Mouse (Mus musculus) midbrain, embryonic 13.5 days (tissue): Measurements from ENCODE around the gene Lrrn2. TPM values are rescaled to one million over a fixed set of nuclear protein-coding genes. Genes with fewer than 3 reads are reported as not detected.
A peak's percentile ranks its signal among the peaks of the same experiment; 100 is the strongest.

Experiments
- ATAC-seq: fragments of 200-750 bp; cut with Nextera tagmentation; 2 replicates; pipeline ENCODE4 v1.8.0; 2017; ENCODE audit warnings: mild to moderate bottlenecking, moderate TSS enrichment, moderate library complexity
- H3K27ac ChIP-seq: fragments of 300-500 bp; sonication (generic); 2 replicates; pipeline ENCODE4 v1.5.1; 2015; ENCODE audit warnings: inconsistent platforms, mild to moderate bottlenecking, moderate library complexity
- H3K27me3 ChIP-seq: fragments of 300-500 bp; sonication (generic); 2 replicates; pipeline ENCODE4 v1.6.1; 2015; ENCODE audit warnings: mild to moderate bottlenecking, inconsistent platforms
- H3K36me3 ChIP-seq: fragments of 300-500 bp; sonication (generic); 2 replicates; pipeline ENCODE4 v1.6.1; 2015; ENCODE audit warnings: mild to moderate bottlenecking, inconsistent platforms
- H3K4me1 ChIP-seq: fragments of 300-500 bp; sonication (generic); replicated peaks from 2 replicates; pipeline ENCODE4 v1.6.1; 2015; ENCODE audit warnings: inconsistent platforms
- H3K4me2 ChIP-seq: fragments of 300-500 bp; sonication (generic); replicated peaks from 2 replicates; pipeline ENCODE4 v1.6.1; 2015; ENCODE audit warnings: moderate library complexity, mild to moderate bottlenecking, inconsistent platforms
- H3K4me3 ChIP-seq: fragments of 300-500 bp; sonication (generic); replicated peaks from 2 replicates; pipeline ENCODE4 v1.5.1; 2015; ENCODE audit warnings: mild to moderate bottlenecking, inconsistent platforms
- H3K9ac ChIP-seq: fragments of 300-500 bp; sonication (generic); replicated peaks from 2 replicates; pipeline ENCODE4 v1.6.1; 2015; ENCODE audit warnings: mild to moderate bottlenecking, inconsistent platforms
- H3K9me3 ChIP-seq: fragments of 300-500 bp; sonication (generic); 2 replicates; pipeline ENCODE4 v1.6.1; 2016; ENCODE audit warnings: mild to moderate bottlenecking, inconsistent platforms
- WGBS: fragments of 180-500 bp; shearing (Covaris S2); methylation state at CpG from one replicate; pipeline ENCODE4 v1.1.7; 2015; 5-methylcytosine and 5-hydroxymethylcytosine counted together
- polyA plus RNA-seq: library from polyadenylated mRNA; unstranded; fragments of >200 nt; fragmentation: Nextera tagmentation; extraction: Ambion mirVana; gene quantifications from 2 replicates; pipeline ENCODE4 v1.2.1, GENCODE M21; 2015

Lrrn2 gene
- polyA plus RNA-seq, 1 experiment from 2014 or later = 30.3 TPM

GRCm38 (mm10) chr1:132915849-132916493 lies 35.9 kb downstream of the Lrrn2 start:
- peak; percentile 46 for ATAC-seq
- Histone ChIP-seq H3K27ac (no peak overlapping the region), H3K4me3 (no peak overlapping the region), H3K36me3 (0 out of 2 replicates have a peak, but pooled peaks cover 2% of the 10 kb centered on the region), H3K9me3 (no peaks in the 10 kb centered on the region), H3K27me3 (no peaks in the 10 kb centered on the region), H3K4me1 (peaks cover 56% of the 10 kb centered on the region), H3K4me2 (no peak overlapping the region), H3K9ac (no peak overlapping the region)
- 45% methylated on average over 6 of the region's 6 CpGs for WGBS

- 0 out of 2 replicates have a peak, but pooled peaks cover 2% of the 10 kb centered on the region for H3K36me3 ChIP-seq
- H3K9me3 ChIP-seq = no peaks in the 10 kb centered on the region
- no peak overlapping the region for H3K4me3 ChIP-seq
- H3K27ac ChIP-seq = peak overlapping the region; percentile 72
- H3K27me3 ChIP-seq = no peaks in the 10 kb centered on the region
- no peak for ATAC-seq
- 11% methylated on average over 8 of the region's 8 CpGs for WGBS
- H3K4me2 ChIP-seq = no peak overlapping the region
- no peak overlapping the region for H3K9ac ChIP-seq
- H3K4me1 ChIP-seq = peaks cover 63% of the 10 kb centered on the region
These were observed 37.5 kb downstream of the Lrrn2 start for GRCm38 (mm10) chr1:132917554-132917953.

GRCm38 (mm10) chr1:132918117-132918680 lies 38.1 kb downstream of the Lrrn2 start:
- no peak for ATAC-seq
- Histone ChIP-seq H3K27ac (peak overlapping the region; percentile 72), H3K9me3 (no peaks in the 10 kb centered on the region), H3K27me3 (no peaks in the 10 kb centered on the region), H3K9ac (peak overlapping the region; percentile 25; the same call in 1 of the 2 replicates), H3K4me1 (peaks cover 64% of the 10 kb centered on the region), H3K4me2 (no peak overlapping the region), H3K36me3 (0 out of 2 replicates have a peak, but pooled peaks cover 2% of the 10 kb centered on the region), H3K4me3 (no peak overlapping the region)
- WGBS = 18% methylated on average over 10 of the region's 10 CpGs

DNA sequence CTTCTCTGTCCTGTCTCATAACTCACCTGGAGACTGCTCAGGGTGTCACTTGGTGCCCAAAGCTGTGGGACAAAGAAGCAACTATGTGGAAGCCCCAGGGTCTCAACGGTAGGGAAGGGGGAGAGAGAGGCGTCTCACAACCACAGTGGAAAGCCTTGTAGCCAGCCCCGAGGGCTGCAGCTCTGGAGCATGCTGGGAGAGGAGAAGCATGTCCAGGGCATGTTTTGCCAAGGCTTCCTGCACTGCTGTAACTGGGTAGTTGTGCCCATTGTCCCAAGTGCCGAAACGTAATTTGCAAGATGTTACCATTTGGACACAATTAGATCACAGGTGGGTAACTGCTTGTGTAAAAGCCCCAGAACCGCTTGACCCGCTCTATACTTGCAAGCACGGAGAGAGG lies 39.2 kb downstream of the Lrrn2 start:
- no peaks in the 10 kb centered on the region for H3K9me3 ChIP-seq
- 0 out of 2 replicates have a peak, but pooled peaks cover 2% of the 10 kb centered on the region for H3K36me3 ChIP-seq
- H3K27ac ChIP-seq = no peak overlapping the region
- no peaks in the 10 kb centered on the region for H3K27me3 ChIP-seq
- H3K9ac ChIP-seq = no peak overlapping the region
- H3K4me3 ChIP-seq = no peak overlapping the region
- H3K4me1 ChIP-seq = peaks cover 62% of the 10 kb centered on the region
- no peak for ATAC-seq
- H3K4me2 ChIP-seq = no peak overlapping the region
- WGBS = 84% methylated on average over 8 of the region's 8 CpGs

- 3% methylated on average over 13 of the region's 13 CpGs for WGBS
- H3K4me1 ChIP-seq = peaks cover 54% of the 10 kb centered on the region
- H3K27me3 ChIP-seq = no peaks in the 10 kb centered on the region
- H3K9ac ChIP-seq = peak overlapping the region; percentile 42
- H3K27ac ChIP-seq = peak overlapping the region; percentile 83
- ATAC-seq = peak; percentile 78
- H3K4me2 ChIP-seq = peak overlapping the region; percentile 35
- H3K9me3 ChIP-seq = no peaks in the 10 kb centered on the region
- no peaks in the 10 kb centered on the region for H3K36me3 ChIP-seq
- no peak overlapping the region for H3K4me3 ChIP-seq
These were observed 41.0 kb downstream of the Lrrn2 start for GRCm38 (mm10) chr1:132921071-132921470.

- Histone ChIP-seq H3K27me3 (no peaks in the 10 kb centered on the region), H3K9ac (peak overlapping the region; percentile 1; the same call in 1 of the 2 replicates), H3K9me3 (no peaks in the 10 kb centered on the region), H3K36me3 (no peaks in the 10 kb centered on the region), H3K4me3 (no peak overlapping the region), H3K4me2 (no peak overlapping the region), H3K4me1 (peaks cover 42% of the 10 kb centered on the region), H3K27ac (peak overlapping the region; percentile 83)
- ATAC-seq = peak; percentile 49
- WGBS = 71% methylated on average over 9 of the region's 9 CpGs
These were observed 42.2 kb downstream of the Lrrn2 start for GRCm38 (mm10) chr1:132922257-132922656.

GRCm38 (mm10) chr1:132925270-132925669 lies 45.2 kb downstream of the Lrrn2 start:
- Histone ChIP-seq H3K36me3 (no peaks in the 10 kb centered on the region), H3K9ac (no peak overlapping the region), H3K27ac (peak overlapping the region; percentile 30; the same call in 1 of the 2 replicates), H3K9me3 (no peaks in the 10 kb centered on the region), H3K4me2 (no peak overlapping the region), H3K4me3 (no peak overlapping the region), H3K27me3 (no peaks in the 10 kb centered on the region), H3K4me1 (peaks cover 43% of the 10 kb centered on the region)
- WGBS = 91% methylated on average over 7 of the region's 7 CpGs
- ATAC-seq = no peak

DNA sequence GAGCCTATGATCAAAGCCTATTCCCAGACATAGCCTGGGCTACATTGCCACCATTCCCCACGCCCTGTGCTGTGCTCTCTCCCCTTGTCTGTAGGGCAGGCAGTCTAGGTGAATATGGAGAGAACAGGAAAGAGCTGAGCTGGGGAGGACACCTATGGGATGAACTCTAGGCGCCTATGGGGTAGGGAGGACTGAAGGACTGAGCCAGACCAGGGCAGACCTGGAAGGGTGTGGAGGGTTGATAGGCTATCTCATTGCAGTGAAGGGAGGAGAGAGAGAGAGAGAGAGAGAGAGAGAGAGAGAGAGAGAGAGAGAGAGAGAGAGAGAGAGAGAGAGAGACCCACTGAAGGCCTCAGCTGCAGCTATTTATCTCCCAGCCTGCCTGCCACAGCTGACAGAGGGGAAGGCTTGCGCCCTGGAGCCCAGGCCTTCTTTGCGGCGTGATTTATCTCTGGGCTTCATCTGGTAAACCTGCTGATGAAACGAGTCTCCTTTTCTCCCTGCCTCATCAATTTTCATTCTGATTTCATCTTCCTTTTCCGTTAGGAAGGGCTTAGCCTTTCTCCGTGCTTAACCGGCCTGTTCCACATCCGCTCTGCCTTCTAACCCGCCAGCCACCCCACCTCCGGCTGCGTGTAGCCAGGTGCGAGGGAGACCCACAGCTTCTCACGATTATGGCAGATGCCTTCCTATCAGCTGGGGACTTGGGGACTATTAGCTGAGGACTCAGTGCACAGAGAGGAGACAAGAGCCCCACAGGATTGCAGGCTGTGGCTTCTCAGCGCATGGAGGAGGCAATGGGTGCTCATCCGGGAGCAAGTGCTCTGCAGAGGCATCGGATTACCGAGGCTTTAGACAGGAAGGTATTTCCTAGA lies 48.2 kb downstream of the Lrrn2 start:
- no peaks in the 10 kb centered on the region for H3K9me3 ChIP-seq
- H3K9ac ChIP-seq = no peak overlapping the region; the same call in 1 of the 2 replicates
- WGBS = 45% methylated on average over 19 of the region's 19 CpGs
- H3K4me2 ChIP-seq = 0 out of 2 replicates have a peak overlapping the region, but pooled peaks have one; percentile 2
- H3K27me3 ChIP-seq = no peaks in the 10 kb centered on the region
- H3K4me1 ChIP-seq = peaks cover 17% of the 10 kb centered on the region
- H3K27ac ChIP-seq = peak overlapping the region; percentile 75
- no peak overlapping the region for H3K4me3 ChIP-seq
- 0 out of 2 replicates have a peak, but pooled peaks cover 3% of the 10 kb centered on the region for H3K36me3 ChIP-seq
- peak; percentile 66 for ATAC-seq

GRCm38 (mm10) chr1:132928907-132929250 lies 48.8 kb downstream of the Lrrn2 start:
- 71% methylated on average over 3 of the region's 3 CpGs for WGBS
- H3K27me3 ChIP-seq = no peaks in the 10 kb centered on the region
- H3K9me3 ChIP-seq = no peaks in the 10 kb centered on the region
- H3K27ac ChIP-seq = peak overlapping the region; percentile 75
- ATAC-seq = peak; percentile 49; the same call in 1 of the 2 replicates
- peaks cover 17% of the 10 kb centered on the region for H3K4me1 ChIP-seq
- H3K4me2 ChIP-seq = 0 out of 2 replicates have a peak overlapping the region, but pooled peaks have one; percentile 2
- H3K36me3 ChIP-seq = 0 out of 2 replicates have a peak, but pooled peaks cover 3% of the 10 kb centered on the region
- no peak overlapping the region for H3K4me3 ChIP-seq
- no peak overlapping the region; the same call in 1 of the 2 replicates for H3K9ac ChIP-seq

GRCm38 (mm10) chr1:132930291-132930690 lies 50.2 kb downstream of the Lrrn2 start:
- Histone ChIP-seq H3K9me3 (no peaks in the 10 kb centered on the region), H3K36me3 (0 out of 2 replicates have a peak, but pooled peaks cover 3% of the 10 kb centered on the region), H3K4me1 (peaks cover 25% of the 10 kb centered on the region), H3K27me3 (no peaks in the 10 kb centered on the region), H3K9ac (no peak overlapping the region), H3K4me3 (no peak overlapping the region), H3K4me2 (no peak overlapping the region), H3K27ac (no peak overlapping the region)
- WGBS = 82% methylated on average over 4 of the region's 4 CpGs
- ATAC-seq = no peak

DNA sequence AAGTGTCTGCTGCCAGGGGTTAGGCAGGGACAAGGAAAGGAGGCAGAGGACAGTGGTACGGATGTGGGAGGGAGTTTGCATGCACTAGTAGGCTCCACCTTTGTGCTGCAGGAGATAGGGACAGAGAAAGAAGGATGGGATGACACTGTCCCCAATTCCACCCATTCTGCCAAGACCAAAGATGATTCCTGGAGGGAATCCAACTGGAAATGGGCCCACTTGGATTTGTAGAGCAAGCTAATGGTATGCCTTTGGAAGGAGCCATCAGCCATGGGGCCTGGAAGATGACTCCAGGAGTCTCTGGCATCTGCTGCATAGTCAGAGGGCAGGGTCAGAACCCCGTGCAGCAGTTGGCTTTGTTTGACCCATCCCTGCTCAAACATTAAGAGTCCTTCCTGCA lies 52.3 kb downstream of the Lrrn2 start:
- peaks cover 24% of the 10 kb centered on the region for H3K4me1 ChIP-seq
- H3K9ac ChIP-seq = no peak overlapping the region
- WGBS = 80% methylated on average over 2 of the region's 2 CpGs
- H3K27me3 ChIP-seq = no peaks in the 10 kb centered on the region
- no peak for ATAC-seq
- no peak overlapping the region for H3K27ac ChIP-seq
- H3K9me3 ChIP-seq = no peaks in the 10 kb centered on the region
- peaks cover 10% of the 10 kb centered on the region for H3K36me3 ChIP-seq
- H3K4me3 ChIP-seq = no peak overlapping the region
- no peak overlapping the region for H3K4me2 ChIP-seq
